Mouse (Mus musculus) kidney, adult 11 months (tissue): ENCODE measurements around the gene Samhd1.

Experiments
- DNase-seq: peaks from one replicate; pipeline ENCODE4 v3.0.0; 2022

The Samhd1 gene

GRCm38 (mm10) chr2:157048395-157049181 is 86.5 kb downstream of the Samhd1 start:
- no peak for DNase-seq
